Mouse (Mus musculus) skeletal muscle tissue, postnatal 0 days (tissue): ENCODE measurements around the gene Plcxd2. TPM values are rescaled to one million over a fixed set of nuclear protein-coding genes. Genes with fewer than 3 reads are reported as not detected.

Experiments
- polyA plus RNA-seq: library from polyadenylated mRNA; unstranded; fragments of >200 nt; fragmentation: Nextera tagmentation; extraction: Ambion mirVana; gene quantifications from 2 replicates; pipeline ENCODE4 v1.2.1, GENCODE M21; 2015

Gene Plcxd2
- polyA plus RNA-seq, result 0.71 and 0.81 TPM in 2 replicates

GRCm38 (mm10) chr16:46010153-46010905 lies at the start of gene Plcxd2:
TSS of gene Plcxd2 (minus strand) at chr16:46010218.

DNA sequence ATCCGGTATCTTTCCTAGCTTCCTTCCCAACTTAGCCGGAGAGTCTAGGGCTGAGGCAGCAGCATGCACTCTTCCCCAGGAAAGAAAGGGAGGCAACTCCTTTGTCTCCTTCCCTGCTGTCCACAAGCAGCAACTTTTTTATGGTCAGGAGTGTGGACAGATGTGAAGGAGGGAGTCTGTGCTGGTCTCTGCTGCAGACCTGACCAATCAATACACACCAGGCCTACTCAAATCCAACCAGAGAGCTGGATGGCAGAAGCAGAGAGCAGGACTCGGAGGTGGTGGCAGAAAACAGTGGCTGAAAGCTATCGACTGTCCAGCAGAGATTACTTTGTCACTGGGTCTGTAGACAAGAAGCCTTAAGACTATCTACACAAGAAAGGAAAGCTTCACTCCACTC lies 56.6 kb downstream of the Plcxd2 start, which contains the start of gene Phldb2:
TSS of gene Phldb2 (minus strand) at position 205 of the 400 bp plus-strand sequence.

Other genes with a start within 250 kb of the Plcxd2 start
- gene Phldb2, start 56.6 kb downstream of the Plcxd2 start, polyA plus RNA-seq, result 20.4 and 24.4 TPM in 2 replicates
- gene Cd96, start 110.0 kb upstream of the Plcxd2 start, polyA plus RNA-seq, result 0.26 and 0.32 TPM in 2 replicates
- gene Gm4737, start 144.9 kb upstream of the Plcxd2 start, polyA plus RNA-seq, result 1.4 and 2.4 TPM in 2 replicates